Mouse (Mus musculus) liver, adult 2 months (tissue): ENCODE measurements at regions not wholly inside any gene's neighbourhood (a gene's known extent, or its start where the extent isn't known, plus 50 kb on each side); places are given as distances from the start of the nearest gene placed in this dataset.

Experiments used
- CTCF ChIP-seq: fragments of 200-500 bp; IDR thresholded peaks from 2 replicates; pipeline ENCODE4 v1.5.1; 2011; ENCODE audit warnings: low read depth, low read length, control low read depth
- POLR2A ChIP-seq: fragments of 200-500 bp; IDR thresholded peaks from 2 replicates; pipeline ENCODE4 v1.6.1; 2011; ENCODE audit warnings: low read length, control low read depth; ENCODE audit not compliant: insufficient read depth; ENCODE audit errors: extremely low read depth

GRCm38 (mm10) chr8:40071131-40071530 is 603.7 kb upstream of the Adam24 start:
- TF ChIP-seq CTCF, result no peak
- no peak for TF ChIP-seq POLR2A
